Mouse (Mus musculus) gastrocnemius, postnatal 4 days (tissue): ENCODE data around the gene Tbl1x. TPM values are rescaled to one million over a fixed set of nuclear protein-coding genes. Genes with fewer than 3 reads are reported as not detected.

Experiments used
- DNase-seq, 2 experiments: peaks; one replicate each; pipeline ENCODE4 v3.0.0; 2021 to 2022; ENCODE audit warnings: low spot score in 2 of 2, mixed read lengths in 2 of 2
- long read RNA-seq, 2 experiments: library from polyadenylated mRNA; stranded (forward); transcript quantifications; one replicate each; pipeline ENCODE4 v2.0.0; 2021
- total RNA-seq, 2 experiments: library from RNA; stranded (reverse); gene quantifications; 2 replicates each; pipeline ENCODE4 v1.2.3; 2021

Gene Tbl1x
- total RNA-seq, result 10 to 100 TPM; 39.1 to 39.3 TPM
- long read RNA-seq, experiment 1, full-length matches to known transcripts, result 8 of 17 reads
- long read RNA-seq, experiment 1, partial matches to known transcripts, result 0 of 17 reads
- long read RNA-seq, experiment 1, other reads (novel, unspliced or antisense), result 9 of 17 reads
- long read RNA-seq, experiment 2, full-length matches to known transcripts, result 16 of 35 reads
- long read RNA-seq, experiment 2, partial matches to known transcripts, result 5 of 35 reads
- long read RNA-seq, experiment 2, other reads (novel, unspliced or antisense), result 14 of 35 reads

- peak; percentile 61 to 69 for DNase-seq
Measured at GRCm38 (mm10) chrX:77510371-77511300, at the start of gene Tbl1x. Gene Tbl1x, plus strand, starts transcription at chrX:77511013.

DNA sequence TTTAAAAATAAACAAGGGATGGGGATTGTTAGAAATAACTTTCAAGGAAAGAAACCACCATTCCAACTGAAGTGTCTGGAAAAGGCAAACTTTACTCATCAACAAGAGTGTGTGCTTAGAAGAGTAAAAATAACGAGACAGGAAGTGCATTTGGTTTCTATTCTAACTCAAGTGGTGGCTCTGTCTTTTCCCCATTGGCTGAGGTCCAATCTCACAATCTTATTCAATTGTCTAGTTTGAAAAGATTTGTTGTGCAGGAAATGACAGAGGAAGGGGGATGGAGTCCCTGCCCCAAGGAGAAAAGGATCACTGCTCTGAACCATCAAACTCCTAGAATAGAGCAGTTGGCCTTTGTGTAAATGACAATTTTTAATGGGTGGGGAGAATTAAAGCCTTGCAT is 41.6 kb upstream of the Tbl1x start:
- no peak for DNase-seq

DNA sequence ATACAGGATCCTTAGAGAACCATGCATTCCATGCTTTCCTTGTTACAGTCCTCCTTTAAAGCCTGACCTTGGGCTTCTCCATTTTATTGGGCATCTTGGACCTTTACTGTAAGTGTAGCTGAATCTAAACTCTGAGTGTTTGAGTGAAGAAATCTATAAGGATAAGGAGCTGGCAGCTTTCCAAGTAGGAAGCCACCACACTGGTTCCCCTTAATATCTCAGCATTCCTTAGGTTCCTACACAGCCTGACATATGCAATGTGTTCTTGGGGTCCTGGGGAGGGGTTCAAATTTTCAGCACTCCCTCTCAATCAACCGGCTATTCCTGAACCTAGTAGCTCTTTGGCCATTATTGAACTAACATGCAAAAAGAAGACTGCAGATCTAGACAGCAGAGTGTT is 38.0 kb upstream of the Tbl1x start:
- no peak for DNase-seq

GRCm38 (mm10) chrX:77473511-77473910 is 37.3 kb upstream of the Tbl1x start:
- DNase-seq, result no peak

DNA sequence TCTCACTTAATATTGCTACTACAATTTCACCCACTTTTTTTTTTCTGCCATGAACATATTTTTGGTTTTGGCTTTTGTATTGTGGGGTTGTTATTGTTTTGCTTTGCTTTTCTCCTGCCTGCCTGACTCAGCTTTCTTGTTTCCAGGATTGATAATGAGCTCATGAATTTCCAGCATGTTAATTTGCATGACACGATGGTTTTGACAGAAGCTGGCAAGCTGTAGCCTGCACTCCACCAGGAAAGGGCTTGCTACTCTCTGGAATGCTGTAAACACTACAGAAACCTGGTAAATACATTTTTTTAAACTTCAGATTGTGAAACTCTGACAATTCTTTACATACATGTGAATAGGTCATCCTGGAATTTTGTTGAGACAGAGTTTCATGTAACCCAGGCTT is 36.3 kb upstream of the Tbl1x start:
- no peak for DNase-seq

DNA sequence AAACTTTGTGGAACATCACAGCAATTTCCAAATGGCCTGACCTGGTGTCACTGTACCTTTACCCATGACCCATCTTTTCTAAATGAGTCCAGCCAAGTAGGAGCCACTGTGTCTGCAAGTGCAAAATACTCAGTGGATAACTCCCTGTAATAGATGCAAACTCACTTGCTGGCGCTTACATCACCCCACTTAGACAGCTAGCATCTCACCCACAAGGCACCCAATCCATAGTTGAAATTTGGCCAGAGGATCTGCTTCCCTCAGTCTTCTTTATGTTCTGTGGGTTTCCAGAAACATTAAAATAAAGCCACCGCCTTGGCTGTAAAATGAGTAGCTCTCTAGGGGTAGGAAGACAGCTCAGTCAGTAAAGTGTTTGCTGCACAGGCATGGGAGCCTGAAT is 33.3 kb upstream of the Tbl1x start:
- no peak for DNase-seq

- no peak for DNase-seq
Measured at GRCm38 (mm10) chrX:77487922-77488799, 22.7 kb upstream of the Tbl1x start.

GRCm38 (mm10) chrX:77490127-77490526 is 20.7 kb upstream of the Tbl1x start:
- DNase-seq, result no peak

GRCm38 (mm10) chrX:77509149-77509548 is 1.7 kb upstream of the Tbl1x start:
- peak; percentile 36 to 75 for DNase-seq

GRCm38 (mm10) chrX:77509776-77510175 is 1.0 kb upstream of the Tbl1x start:
- DNase-seq, result no peak

DNA sequence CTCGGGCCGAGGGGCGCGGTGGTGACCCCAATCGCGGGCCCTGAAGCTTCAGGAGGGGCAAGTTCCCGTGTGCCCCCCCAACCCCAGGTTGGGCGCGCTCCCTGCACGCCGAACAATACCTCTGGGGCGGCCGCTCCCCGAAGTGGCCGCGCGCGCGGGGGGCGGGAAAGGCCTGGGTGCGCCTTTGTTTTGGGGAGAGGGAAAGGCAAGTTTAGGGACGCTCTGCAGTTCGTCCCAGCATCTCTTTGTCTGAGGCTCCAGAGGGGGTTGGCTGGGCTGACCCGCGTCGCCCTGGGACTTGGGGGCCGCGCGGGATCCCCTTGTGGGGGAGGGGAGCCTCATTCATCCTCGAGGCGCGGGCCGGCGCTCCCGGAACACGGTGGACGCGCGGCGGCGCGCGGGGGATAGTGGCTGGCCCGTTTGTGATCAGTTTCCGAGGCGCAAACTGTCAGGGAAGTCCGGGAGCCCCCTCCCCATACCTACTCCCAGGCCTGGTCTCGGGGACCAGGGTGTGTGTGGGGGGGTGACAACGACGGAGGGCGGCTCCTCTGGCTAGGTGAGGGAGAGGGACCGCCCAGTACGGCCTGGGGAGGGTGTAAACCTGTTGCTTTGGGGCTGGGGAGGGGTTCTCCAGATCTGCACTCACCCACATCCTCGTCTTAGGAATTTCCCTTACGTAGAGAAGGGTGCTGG is 634 bp downstream of the Tbl1x start:
- DNase-seq, result peak; percentile 21 to 23

DNA sequence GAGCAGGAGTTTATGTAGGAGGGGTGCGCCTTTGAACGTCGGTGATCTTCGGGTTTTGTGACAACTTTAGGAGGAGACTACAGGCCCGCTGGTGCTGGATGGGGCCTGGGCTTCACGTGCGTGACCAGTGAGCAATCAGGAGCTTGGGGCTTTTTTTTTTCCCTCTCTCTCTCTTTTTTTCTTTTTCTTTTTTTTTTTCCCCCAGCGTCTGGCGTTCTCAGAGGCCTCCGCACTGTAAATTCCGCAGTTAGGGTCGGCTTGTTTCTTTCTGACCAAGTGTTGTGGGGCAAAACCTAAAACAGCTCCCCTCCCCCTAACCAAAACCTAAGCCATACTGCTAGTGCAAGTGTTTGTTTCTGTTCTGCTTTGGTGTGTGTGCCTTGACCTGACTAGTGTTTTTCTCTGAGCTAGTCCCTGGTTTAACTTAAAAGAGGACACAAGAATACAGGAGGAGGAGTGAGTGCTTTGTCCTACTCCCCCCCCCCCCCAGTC is 1.2 kb downstream of the Tbl1x start:
- no peak for DNase-seq

GRCm38 (mm10) chrX:77517274-77518085 is 6.7 kb downstream of the Tbl1x start:
- no peak for DNase-seq

- no peak for DNase-seq
Measured at GRCm38 (mm10) chrX:77518929-77519328, 8.1 kb downstream of the Tbl1x start.

DNA sequence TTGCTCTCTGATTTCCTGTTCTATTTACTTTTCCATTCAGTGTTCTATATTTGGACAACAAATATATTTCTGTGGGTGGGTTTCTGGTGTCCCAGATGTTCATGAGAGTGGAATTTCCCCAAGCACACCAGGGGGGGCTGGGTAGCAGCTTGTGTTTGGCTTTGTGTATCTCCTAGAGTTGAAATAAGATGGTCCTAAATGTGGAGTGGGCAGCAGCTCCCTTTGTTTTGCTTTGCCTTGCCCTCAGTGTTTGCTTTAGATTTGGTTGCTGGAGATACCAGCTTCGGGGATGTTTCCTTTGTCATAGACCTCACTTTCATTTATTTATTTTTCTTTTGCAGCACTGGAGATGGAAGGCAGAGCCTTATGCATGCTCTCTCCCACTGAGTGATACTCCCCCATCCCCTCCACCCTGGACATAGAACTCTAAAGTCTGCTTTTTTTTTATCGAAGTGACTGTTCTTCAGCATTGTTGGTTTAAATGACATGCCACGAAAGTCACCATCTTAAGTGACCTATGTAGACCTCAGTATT is 12.1 kb downstream of the Tbl1x start:
- DNase-seq, result no peak

DNA sequence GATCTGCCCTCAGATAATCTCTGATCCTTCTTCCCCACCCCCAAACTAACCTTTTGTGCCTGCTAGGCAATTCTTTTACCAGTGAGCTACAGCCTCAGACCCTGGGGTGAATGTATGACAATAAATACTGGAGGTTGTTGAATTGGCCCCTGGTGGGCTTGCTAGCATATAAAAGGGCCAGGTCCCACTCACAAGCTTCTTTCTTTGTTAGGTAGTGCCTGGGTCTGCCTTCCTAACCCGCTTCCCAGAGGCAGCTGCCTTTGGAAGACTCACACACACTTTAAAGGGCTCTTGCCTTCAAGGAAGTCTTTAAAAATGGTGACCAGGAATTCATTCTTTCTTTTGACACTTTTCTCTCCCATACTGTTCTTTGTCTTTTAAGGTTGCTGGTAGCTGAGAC is 14.4 kb downstream of the Tbl1x start:
- no peak for DNase-seq

GRCm38 (mm10) chrX:77528401-77528800 is 17.6 kb downstream of the Tbl1x start:
- no peak for DNase-seq

DNA sequence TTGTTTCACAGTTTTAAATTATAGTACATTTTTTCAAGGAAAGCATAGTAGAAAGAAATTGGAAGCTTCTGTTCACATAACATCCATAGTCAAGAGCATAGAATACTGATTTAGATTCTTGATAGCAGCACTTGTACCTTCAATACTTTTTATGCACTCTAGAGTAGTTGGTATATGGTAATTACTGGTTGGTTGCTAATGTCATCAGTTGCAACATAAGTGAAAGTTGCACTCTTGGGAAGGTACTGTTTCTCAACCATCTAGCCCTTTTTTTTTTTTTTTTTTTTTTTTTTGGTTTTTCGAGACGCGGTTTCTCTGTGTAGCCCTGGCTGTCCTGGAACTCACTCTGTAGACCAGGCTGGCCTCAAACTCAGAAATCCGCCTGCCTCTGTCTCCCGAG is 20.2 kb downstream of the Tbl1x start:
- no peak for DNase-seq

- DNase-seq, result peak in 1 of 2 experiments; percentile 21
Measured at GRCm38 (mm10) chrX:77533922-77534321, 23.1 kb downstream of the Tbl1x start.
